Mouse (Mus musculus): ENCODE data around the gene Znrf3. TPM values are rescaled to one million over a fixed set of nuclear protein-coding genes. Genes with fewer than 3 reads are reported as not detected.
A peak's percentile ranks its signal among the peaks of the same experiment; 100 is the strongest.

Gene Znrf3
- polyA plus RNA-seq, 1 experiment from 2014 or later, result 7.8 TPM

DNA sequence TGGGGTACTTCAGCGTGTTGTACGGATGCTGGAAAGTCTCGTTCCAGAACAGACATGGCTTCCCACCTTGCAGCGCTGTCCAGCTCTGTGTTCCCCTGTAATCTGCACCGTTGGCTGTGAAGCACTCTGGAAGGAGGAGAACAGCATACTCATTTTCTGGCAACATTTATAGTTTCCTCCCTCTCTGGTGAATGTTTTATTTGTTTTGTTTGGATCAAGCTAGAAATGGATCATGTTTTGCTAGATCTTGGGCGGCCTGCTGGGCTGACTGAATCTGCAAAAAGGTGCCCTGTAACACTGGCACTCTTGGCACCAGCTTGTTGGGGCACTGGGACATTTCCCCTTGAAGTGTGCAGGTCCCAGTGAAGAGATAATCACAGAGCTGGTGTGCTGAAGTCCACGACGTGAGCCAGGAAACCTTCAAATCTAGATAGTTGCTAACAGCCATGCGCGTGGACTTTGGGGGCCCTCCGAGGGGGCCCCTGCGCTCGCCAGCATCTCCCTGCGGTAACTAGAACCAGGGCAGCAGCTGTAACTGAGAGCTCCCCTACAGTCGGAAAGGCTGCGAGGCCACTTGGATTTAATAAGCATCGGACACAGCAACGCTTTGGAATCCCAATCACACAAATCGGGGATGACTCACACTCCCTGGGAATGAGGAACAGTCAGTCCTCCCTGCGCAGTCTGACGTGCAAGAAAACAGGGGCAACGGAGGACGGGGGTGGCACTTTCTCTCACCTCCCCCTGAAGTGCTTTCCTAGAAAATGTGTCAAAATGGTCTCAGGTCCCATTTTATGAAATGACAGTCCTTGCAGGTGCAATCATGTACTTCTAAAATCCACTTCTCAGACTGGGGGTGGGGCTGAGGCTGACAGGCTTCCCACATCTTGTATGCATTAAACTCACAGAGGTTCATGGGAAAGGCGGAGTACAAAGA lies 200.6 kb downstream of the Znrf3 start:
- Histone ChIP-seq H3K4me2 (ENCODE audit: low read length) (peak overlapping the region; percentile 7; the same call in 1 of the 2 replicates), H3K27me3 (ENCODE audit: control insufficient read depth, insufficient read depth, low read length) (no peaks in the 10 kb centered on the region)

DNA sequence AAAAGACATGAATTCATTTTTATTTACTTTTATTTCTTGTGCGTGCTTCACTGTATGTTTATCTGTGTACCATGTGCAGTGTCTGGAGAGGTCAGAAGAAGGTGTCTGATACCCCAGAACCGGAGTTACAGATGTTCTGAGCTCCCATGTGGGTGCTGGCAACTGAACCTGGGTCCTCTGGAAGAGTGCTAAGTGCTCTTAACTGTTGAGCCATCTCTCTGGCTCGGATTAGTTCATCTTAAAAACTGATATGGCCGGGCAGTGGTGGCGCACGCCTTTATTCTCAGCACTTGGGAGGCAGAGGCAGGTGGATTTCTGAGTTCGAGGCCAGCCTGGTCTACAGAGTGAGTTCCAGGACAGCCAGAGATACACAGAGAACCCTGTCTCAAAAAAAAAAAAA lies 201.4 kb downstream of the Znrf3 start:
- no peak overlapping the region for H3K27ac ChIP-seq (replicated peaks; ENCODE audit: low read depth, low read length)
- 93% methylated on average over 7 of the region's 7 CpGs for WGBS
- ATAC-seq (ENCODE audit: low FRiP score, low TSS enrichment) (no peak), DNase-seq (no peak)
- H3K36me3 ChIP-seq (ENCODE audit: control insufficient read depth, insufficient read depth, low read length), result no peaks in the 10 kb centered on the region
- H3K4me1 ChIP-seq (ENCODE audit: control insufficient read depth, insufficient read depth, low read length), result peaks cover 12% of the 10 kb centered on the region; the same call in 1 of the 2 replicates
- no peak overlapping the region for H3K4me3 ChIP-seq (replicated peaks; ENCODE audit: low read depth, low read length)
- H3K27me3 ChIP-seq (ENCODE audit: control insufficient read depth, insufficient read depth, low read length), result no peaks in the 10 kb centered on the region
- no peak overlapping the region for H3K9ac ChIP-seq (replicated peaks; ENCODE audit: low read length)
- H3K9me3 ChIP-seq (ENCODE audit: control insufficient read depth, low read length), result no peaks in the 10 kb centered on the region
- no peak overlapping the region for H3K4me2 ChIP-seq (ENCODE audit: low read length)

More for the DNA sequence above, 200.6 kb downstream of the Znrf3 start:
- peaks cover 12% of the 10 kb centered on the region; the same call in 1 of the 2 replicates for H3K4me1 ChIP-seq (ENCODE audit: control insufficient read depth, insufficient read depth, low read length)
- H3K9ac ChIP-seq (replicated peaks; ENCODE audit: low read length), result no peak overlapping the region
- H3K9me3 ChIP-seq (ENCODE audit: control insufficient read depth, low read length), result no peaks in the 10 kb centered on the region
- H3K27ac ChIP-seq (replicated peaks; ENCODE audit: low read depth, low read length), result no peak overlapping the region; the same call in 1 of the 2 replicates
- H3K4me3 ChIP-seq (replicated peaks; ENCODE audit: low read depth, low read length), result no peak overlapping the region
- no peaks in the 10 kb centered on the region for H3K36me3 ChIP-seq (ENCODE audit: control insufficient read depth, insufficient read depth, low read length)
- no peak for ATAC-seq (ENCODE audit: low FRiP score, low TSS enrichment)
- DNase-seq, result peak; percentile 30
- 66% methylated on average over 24 of the region's 24 CpGs for WGBS

DNA sequence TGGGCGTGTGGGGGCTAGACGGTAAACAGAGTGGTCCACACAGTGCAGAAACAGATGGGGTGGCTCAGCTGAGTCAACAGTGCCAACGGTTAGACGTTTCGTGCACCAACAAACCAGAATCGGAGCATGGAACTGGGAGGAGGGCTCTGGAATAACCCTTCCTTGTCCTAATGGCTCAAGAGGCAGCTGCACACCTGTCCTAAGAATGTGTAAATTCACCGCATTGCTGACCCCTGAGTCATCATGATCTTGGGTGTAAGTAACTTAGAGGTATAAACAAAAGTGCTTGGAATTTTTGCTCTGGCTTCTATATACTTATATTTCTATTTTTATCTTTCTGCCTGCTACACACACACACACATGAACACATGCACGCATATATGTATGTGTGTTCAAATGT lies 202.5 kb downstream of the Znrf3 start:
- no peak for DNase-seq
- Histone ChIP-seq H3K9me3 (ENCODE audit: control insufficient read depth, low read length) (no peaks in the 10 kb centered on the region), H3K4me2 (ENCODE audit: low read length) (no peak overlapping the region), H3K36me3 (ENCODE audit: control insufficient read depth, insufficient read depth, low read length) (no peaks in the 10 kb centered on the region), H3K4me3 (replicated peaks; ENCODE audit: low read depth, low read length) (no peak overlapping the region), H3K27ac (replicated peaks; ENCODE audit: low read depth, low read length) (no peak overlapping the region), H3K9ac (replicated peaks; ENCODE audit: low read length) (no peak overlapping the region), H3K27me3 (ENCODE audit: control insufficient read depth, insufficient read depth, low read length) (no peaks in the 10 kb centered on the region), H3K4me1 (ENCODE audit: control insufficient read depth, insufficient read depth, low read length) (peaks cover 12% of the 10 kb centered on the region; the same call in 1 of the 2 replicates)
- 88% methylated on average over 8 of the region's 8 CpGs for WGBS
- no peak for ATAC-seq (ENCODE audit: low FRiP score, low TSS enrichment)

DNA sequence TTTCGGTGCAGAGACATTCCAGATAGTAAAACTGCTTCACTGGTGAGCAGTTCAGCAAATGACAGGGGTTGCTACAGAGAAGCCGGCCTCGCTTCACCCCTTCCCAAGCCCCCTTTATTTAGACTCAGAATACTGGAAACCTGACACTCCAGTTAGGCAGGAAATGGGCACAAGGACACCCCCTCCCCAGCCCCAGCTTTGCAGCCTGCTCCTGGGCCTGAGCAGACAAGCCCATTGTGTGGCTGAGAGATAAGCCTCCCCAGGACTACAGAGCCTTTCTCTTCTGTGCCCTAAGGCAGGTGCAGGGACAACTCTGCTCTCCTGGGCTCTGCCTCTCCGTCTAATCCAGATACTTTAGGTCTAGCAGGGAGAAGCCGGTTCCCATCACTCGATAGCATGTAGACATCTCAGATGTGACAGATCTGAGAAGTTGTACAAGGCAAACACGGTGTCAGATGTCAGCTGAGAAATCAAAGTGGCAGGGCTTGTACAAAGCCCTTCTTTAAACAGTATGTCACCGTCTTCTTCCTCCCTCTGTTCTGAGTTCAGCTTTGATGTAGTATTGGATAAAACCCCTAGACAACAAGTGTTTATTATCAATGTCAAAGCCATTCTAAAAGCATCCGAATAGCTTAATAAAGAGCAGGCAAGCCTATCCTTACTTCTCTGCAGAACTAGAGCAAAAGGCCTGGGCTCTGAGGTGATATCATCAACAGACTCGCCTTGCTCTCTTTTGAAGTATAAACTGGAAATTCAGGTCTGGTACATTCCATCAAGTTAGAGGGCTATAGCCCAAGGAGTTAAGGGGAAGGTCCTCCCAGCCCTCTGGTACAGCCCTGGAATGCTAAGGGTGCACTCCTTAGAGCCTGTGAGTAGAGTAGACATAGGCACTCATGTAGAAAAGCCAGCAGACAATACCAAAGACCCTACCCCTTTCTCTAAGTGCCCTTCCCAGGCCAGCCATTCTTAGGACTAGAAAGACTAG lies 204.6 kb downstream of the Znrf3 start:
- no peak overlapping the region for H3K4me2 ChIP-seq (ENCODE audit: low read length)
- H3K9ac ChIP-seq (replicated peaks; ENCODE audit: low read length), result no peak overlapping the region
- no peaks in the 10 kb centered on the region for H3K27me3 ChIP-seq (ENCODE audit: control insufficient read depth, insufficient read depth, low read length)
- peak; percentile 57; the same call in 1 of the 2 replicates for ATAC-seq (ENCODE audit: low FRiP score, low TSS enrichment)
- H3K36me3 ChIP-seq (ENCODE audit: control insufficient read depth, insufficient read depth, low read length), result no peaks in the 10 kb centered on the region
- WGBS, result 4% methylated on average over 10 of the region's 10 CpGs
- H3K9me3 ChIP-seq (ENCODE audit: control insufficient read depth, low read length), result no peaks in the 10 kb centered on the region
- peaks cover 12% of the 10 kb centered on the region; the same call in 1 of the 2 replicates for H3K4me1 ChIP-seq (ENCODE audit: control insufficient read depth, insufficient read depth, low read length)
- H3K4me3 ChIP-seq (replicated peaks; ENCODE audit: low read depth, low read length), result no peak overlapping the region
- H3K27ac ChIP-seq (replicated peaks; ENCODE audit: low read depth, low read length), result peak overlapping the region; percentile 50
- peak; percentile 58 for DNase-seq

Other genes with a start within 250 kb of the Znrf3 start
- gene Kremen1, start 183.3 kb downstream of the Znrf3 start, polyA plus RNA-seq (2014; fragmentation: Nextera tagmentation; extraction: Ambion mirVana), result 3.5 and 3.8 TPM in 2 replicates
- gene Xbp1, start 75.8 kb upstream of the Znrf3 start, polyA plus RNA-seq (2014; fragmentation: Nextera tagmentation; extraction: Ambion mirVana), result 130 and 138 TPM in 2 replicates
- 9.2 and 14.8 TPM in 2 replicates for gene Ccdc117, start 97.3 kb upstream of the Znrf3 start, polyA plus RNA-seq (2014; fragmentation: Nextera tagmentation; extraction: Ambion mirVana)
- not detected in 2 replicates for gene Ankrd36, start 124.8 kb upstream of the Znrf3 start, polyA plus RNA-seq (2014; fragmentation: Nextera tagmentation; extraction: Ambion mirVana)

All from midbrain, embryonic 14.5 days (tissue).